10 mouse cellular contexts compared by ENCODE assay signal in genomic region chr6:115734909-115735308, GRCm38 (mm10). TPM values are rescaled to one million over a fixed set of nuclear protein-coding genes. Genes with fewer than 3 reads are reported as not detected.
DNase-seq lines count a peak whose midpoint lies in the region; ATAC-seq lines count a peak whose summit lies in the region.
"Had no signal": no experiment of that assay in that cellular context is flagged by ENCODE, and none has a peak within 500 bp of the region (broad histone marks: within the 10 kb centered on the region; RNA-seq: fewer than 3 reads in every experiment).

No protein-coding gene starts in this region.

- H3K4me3 ChIP-seq in midbrain, embryonic 10.5 days: no peak overlapping the region
- H3K4me3 ChIP-seq in midbrain, embryonic 15.5 days: no peak overlapping the region
- H3K4me3 ChIP-seq: hindbrain, embryonic 15.5 days; neural tube, embryonic 12.5 days had no signal

- H3K36me3 ChIP-seq in midbrain, embryonic 10.5 days: no peaks in the 10 kb centered on the region
- no peaks in the 10 kb centered on the region for H3K36me3 ChIP-seq in midbrain, embryonic 15.5 days (replicated peaks)
- H3K36me3 ChIP-seq: hindbrain, embryonic 15.5 days; neural tube, embryonic 12.5 days had no signal

- H3K27me3 ChIP-seq in midbrain, embryonic 10.5 days (ENCODE audit: low read depth, poor library complexity, severe bottlenecking): no peaks in the 10 kb centered on the region
- no peaks in the 10 kb centered on the region for H3K27me3 ChIP-seq in midbrain, embryonic 15.5 days (replicated peaks)
- H3K27me3 ChIP-seq: hindbrain, embryonic 15.5 days; neural tube, embryonic 12.5 days had no signal

- 0 out of 2 replicates have a peak, but pooled peaks cover 2% of the 10 kb centered on the region for H3K4me1 ChIP-seq in midbrain, embryonic 10.5 days
- H3K4me1 ChIP-seq in midbrain, embryonic 15.5 days: no peaks in the 10 kb centered on the region
- H3K4me1 ChIP-seq: hindbrain, embryonic 15.5 days; neural tube, embryonic 12.5 days had no signal

- ATAC-seq in midbrain, embryonic 15.5 days (replicated peaks): no peak

- no peak overlapping the region for H3K27ac ChIP-seq in midbrain, embryonic 10.5 days (replicated peaks)
- no peak overlapping the region for H3K27ac ChIP-seq in midbrain, embryonic 15.5 days
- H3K27ac ChIP-seq: hindbrain, embryonic 15.5 days; neural tube, embryonic 12.5 days had no signal

- H3K4me2 ChIP-seq in midbrain, embryonic 15.5 days: no peak overlapping the region
- H3K4me2 ChIP-seq: hindbrain, embryonic 15.5 days; neural tube, embryonic 12.5 days had no signal

- DNase-seq in gastrocnemius, adult 18-20 months (ENCODE audit: low spot score): peak; percentile 9
- no peak for DNase-seq in gastrocnemius, postnatal 10 days
- peak; percentile 35 for DNase-seq in midbrain, embryonic 10.5 days (ENCODE audit: low spot score)
- DNase-seq in brain, adult 2 months (ENCODE audit: low read depth, low spot score): peak; percentile 35
- DNase-seq in lung, postnatal 14 days: peak; percentile 39
- DNase-seq in frontal cortex, postnatal 36 days (ENCODE audit: low spot score in 2 of 2): no peak
- no peak for DNase-seq in frontal cortex, postnatal 25 days (ENCODE audit: low spot score in 2 of 2)

- H3K9me3 ChIP-seq in midbrain, embryonic 10.5 days (replicated peaks): peaks cover 5% of the 10 kb centered on the region
- H3K9me3 ChIP-seq in midbrain, embryonic 15.5 days: no peaks in the 10 kb centered on the region
- H3K9me3 ChIP-seq: hindbrain, embryonic 15.5 days had no signal

- no peak overlapping the region for H3K9ac ChIP-seq in midbrain, embryonic 15.5 days
- H3K9ac ChIP-seq: hindbrain, embryonic 15.5 days; neural tube, embryonic 12.5 days had no signal

- WGBS in midbrain, embryonic 10.5 days: 73% methylated on average over 4 of the region's 4 CpGs
- 66% methylated on average over 4 of the region's 4 CpGs for WGBS in midbrain, embryonic 15.5 days

RNA-seq across cellular contexts. Expression of gene Tmem40, which starts 27.3 kb away (rescaled TPM):
- under 1 TPM in 1 of 2 experiments, not detected in 1; 0.43 TPM for total RNA-seq in gastrocnemius, adult 18-20 months (2021)
- total RNA-seq in gastrocnemius, postnatal 10 days (2021): 1 to 10 TPM in 1 of 2 experiments, under 1 TPM in 1; 0.26 to 1.5 TPM
- 1.6 and 1.9 TPM in 2 replicates for polyA plus RNA-seq in midbrain, embryonic 10.5 days (2016; fragmentation: Nextera tagmentation; extraction: Ambion mirVana)
- 0.74 and 1.2 TPM in 2 replicates for polyA plus RNA-seq in midbrain, embryonic 15.5 days (2015; fragmentation: Nextera tagmentation; extraction: Ambion mirVana)

RNA-seq across cellular contexts. Expression of gene Cand2, which starts 39.4 kb away (rescaled TPM):
- total RNA-seq in gastrocnemius, adult 18-20 months (2021): 10 to 100 TPM; 74.8 to 78.7 TPM
- total RNA-seq in gastrocnemius, postnatal 10 days (2021): 10 to 100 TPM; 89.1 to 96.7 TPM
- polyA plus RNA-seq in midbrain, embryonic 10.5 days (2016; fragmentation: Nextera tagmentation; extraction: Ambion mirVana): 56.3 and 57.3 TPM in 2 replicates
- 11.4 and 12.2 TPM in 2 replicates for polyA plus RNA-seq in midbrain, embryonic 15.5 days (2015; fragmentation: Nextera tagmentation; extraction: Ambion mirVana)

RNA-seq across cellular contexts. Expression of gene Raf1, which starts 58.5 kb away (rescaled TPM):
- 100 to 1,000 TPM; 110 to 123 TPM for total RNA-seq in gastrocnemius, adult 18-20 months (2021)
- 100 to 1,000 TPM; 102 to 108 TPM for total RNA-seq in gastrocnemius, postnatal 10 days (2021)
- polyA plus RNA-seq in midbrain, embryonic 10.5 days (2016; fragmentation: Nextera tagmentation; extraction: Ambion mirVana): 114 and 123 TPM in 2 replicates
- 142 and 146 TPM in 2 replicates for polyA plus RNA-seq in midbrain, embryonic 15.5 days (2015; fragmentation: Nextera tagmentation; extraction: Ambion mirVana)

Comparison
In these comparisons a context has a peak if more than half of its experiments do, and no peak if none do; other contexts are left out.
1. DNase-seq: peak in gastrocnemius, adult 18-20 months (single experiment), midbrain, embryonic 10.5 days (single experiment), brain, adult 2 months (single experiment) and lung, postnatal 14 days (single experiment); none in gastrocnemius, postnatal 10 days (single experiment), frontal cortex, postnatal 36 days (0 of 2) and frontal cortex, postnatal 25 days (0 of 2).